Mouse (Mus musculus) layer of hippocampus, postnatal 14 days (tissue): ENCODE measurements around the gene Tlr13. TPM values are rescaled to one million over a fixed set of nuclear protein-coding genes. Genes with fewer than 3 reads are reported as not detected.

ENCODE experiments used
- DNase-seq, 2 experiments: peaks; one replicate each; pipeline ENCODE4 v3.0.0; 2021 to 2022; ENCODE audit warnings: low spot score in 2 of 2, mixed read lengths in 1 of 2
- long read RNA-seq, 2 experiments: library from polyadenylated mRNA; stranded (forward); transcript quantifications; one replicate each; pipeline ENCODE4 v2.0.0; 2021
- total RNA-seq, 2 experiments: library from RNA; stranded (reverse); gene quantifications; 2 replicates each; pipeline ENCODE4 v1.2.3; 2021

The Tlr13 gene
- total RNA-seq: 1 to 10 TPM; 1.2 to 2.0 TPM
- long read RNA-seq, experiment 1, full-length matches to known transcripts: 2 of 2 reads
- long read RNA-seq, experiment 1, partial matches to known transcripts: 0 of 2 reads
- long read RNA-seq, experiment 1, other reads (novel, unspliced or antisense): 0 of 2 reads
- long read RNA-seq, experiment 2: 0 reads

DNA sequence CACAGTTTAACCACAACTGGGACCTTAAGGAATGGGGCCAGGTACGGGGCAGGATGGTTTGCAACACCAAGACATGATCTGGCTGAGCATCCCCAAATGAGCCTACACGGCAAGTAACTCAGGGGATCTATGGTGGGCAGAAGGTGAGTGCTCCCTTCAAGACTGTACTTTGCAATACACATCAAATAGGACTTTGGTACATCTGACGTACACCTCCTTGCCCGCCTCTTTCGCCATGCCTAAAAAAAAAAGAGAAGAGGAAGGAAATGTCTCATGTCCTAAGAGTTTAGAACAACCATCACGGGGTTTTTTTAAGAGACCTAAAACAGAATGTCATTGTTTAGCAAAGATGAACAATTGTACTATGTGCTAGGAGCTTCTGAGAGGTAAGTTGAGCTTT, at the start of gene Tlr13:
Gene Tlr13, plus strand, starts transcription at position 269 of the 400 bp plus-strand sequence.
- DNase-seq: no peak

DNA sequence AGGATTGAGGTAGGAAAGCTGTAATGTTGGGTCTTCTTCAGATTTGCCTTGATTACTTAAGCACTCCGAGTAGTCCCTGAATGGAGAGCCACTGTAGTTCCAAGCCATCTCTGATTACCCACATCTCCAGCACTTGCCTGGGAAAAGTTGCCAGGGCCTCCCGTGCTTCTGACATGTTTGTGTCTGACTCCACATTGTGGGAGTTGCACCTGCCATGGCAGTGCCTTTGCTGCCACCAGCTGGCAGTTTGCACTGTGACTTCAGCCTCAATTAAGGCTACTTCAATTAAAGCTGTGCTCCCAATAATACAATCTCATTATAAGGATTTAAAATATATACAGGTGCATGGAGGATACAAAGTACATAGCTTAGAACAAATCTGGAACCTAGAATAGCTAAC, 37.5 kb upstream of the Tlr13 start:
- DNase-seq: peak; percentile 3 to 10

DNA sequence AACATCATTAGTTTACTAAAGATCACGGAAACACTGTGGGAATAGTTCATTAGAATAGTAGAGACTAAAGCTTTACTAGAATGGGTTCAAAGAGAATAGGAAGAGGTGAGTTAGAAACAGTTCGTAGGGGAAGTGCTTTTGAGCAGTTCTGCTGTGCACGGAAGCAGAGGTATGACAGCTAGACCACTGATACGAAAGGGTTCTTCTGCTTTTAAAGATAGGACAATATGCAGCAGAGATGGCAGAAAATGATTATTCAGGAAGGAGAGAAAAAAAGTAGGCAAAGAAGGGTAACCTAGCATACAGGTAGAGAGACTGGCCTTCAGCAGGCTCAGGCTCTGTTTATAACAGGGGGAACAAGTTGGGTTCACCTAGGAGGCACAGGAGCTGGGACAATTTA, 29.1 kb upstream of the Tlr13 start:
- no peak for DNase-seq

DNA sequence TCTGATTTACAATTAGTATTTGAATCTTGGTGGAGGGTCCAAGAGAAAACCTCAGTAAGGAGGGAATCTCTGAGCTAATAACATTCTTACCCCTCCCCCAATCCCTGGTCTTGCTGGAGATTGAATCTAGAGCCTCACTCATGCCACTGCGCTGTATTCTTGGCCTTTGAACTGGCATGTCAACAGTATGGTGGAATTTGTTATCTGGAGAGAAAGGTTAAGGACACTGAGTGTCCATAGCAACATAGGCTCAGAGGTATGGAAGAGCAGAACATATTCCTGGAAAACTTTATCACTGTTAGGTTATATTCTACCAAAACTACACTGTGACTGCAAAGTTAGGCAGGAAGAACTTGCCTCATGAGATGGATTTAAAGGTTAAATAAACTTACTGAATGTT, 28.3 kb upstream of the Tlr13 start:
- no peak for DNase-seq

GRCm38 (mm10) chrX:106122823-106123222, 20.2 kb upstream of the Tlr13 start:
- DNase-seq: no peak

DNA sequence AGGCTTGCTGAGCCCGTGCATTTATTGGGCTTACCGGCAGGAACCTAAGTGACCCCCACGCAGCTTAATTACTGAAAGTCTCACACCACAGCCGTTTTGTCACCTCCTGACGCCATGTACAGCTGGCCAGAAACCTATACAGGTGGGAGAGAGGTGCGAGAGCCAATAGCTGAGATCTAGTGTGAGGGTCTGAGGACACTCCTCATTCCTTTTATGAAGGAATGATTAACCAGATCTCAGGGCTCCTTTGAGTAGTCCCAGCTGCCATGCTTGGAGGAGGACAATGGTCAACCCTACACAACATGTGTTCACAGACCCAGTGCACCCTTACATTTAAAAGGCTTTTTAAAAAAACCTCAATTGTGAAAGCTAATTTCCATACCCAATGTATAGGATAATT, 14.7 kb upstream of the Tlr13 start:
- no peak for DNase-seq

DNA sequence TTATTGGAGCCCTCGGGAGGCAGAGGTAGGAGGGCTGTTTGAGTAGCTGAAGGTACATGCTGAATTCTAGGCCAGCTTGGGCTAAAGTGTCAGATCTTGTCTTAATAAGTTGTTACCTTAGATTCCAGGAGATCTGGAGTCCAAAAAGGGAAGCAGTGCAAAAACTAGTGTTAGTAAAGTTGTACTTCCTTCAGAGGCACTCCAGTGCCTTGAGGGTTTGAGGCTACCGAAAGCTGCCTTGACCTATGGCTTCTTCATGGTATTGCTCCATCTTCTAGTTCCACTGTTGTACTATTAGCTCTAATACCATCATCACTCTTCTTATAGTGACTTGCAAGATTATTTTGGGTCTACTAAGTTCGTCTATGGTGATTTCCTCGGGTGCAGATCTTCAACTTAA, 13.1 kb upstream of the Tlr13 start:
- DNase-seq: no peak

GRCm38 (mm10) chrX:106134916-106135315, 8.1 kb upstream of the Tlr13 start:
- DNase-seq: no peak

DNA sequence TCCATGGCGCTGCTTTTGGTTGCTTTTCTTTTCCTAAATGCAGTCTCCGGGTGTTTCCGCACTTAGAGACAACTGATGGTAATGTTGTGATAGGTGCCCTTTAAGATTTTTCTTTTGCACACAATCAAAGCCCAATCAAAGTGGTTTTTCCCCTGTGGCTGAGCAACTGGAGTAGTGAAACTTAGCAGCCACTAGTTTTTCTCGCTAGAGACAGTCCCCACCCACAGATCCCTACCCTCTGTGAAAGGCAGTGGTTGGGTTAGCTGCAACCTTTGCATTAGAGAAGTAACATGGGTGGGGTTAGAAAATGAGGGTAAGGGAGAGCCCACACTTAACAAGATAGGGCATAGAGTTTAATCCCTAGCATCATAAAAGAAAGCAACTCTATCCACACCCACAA, 7.5 kb upstream of the Tlr13 start:
- DNase-seq: no peak

DNA sequence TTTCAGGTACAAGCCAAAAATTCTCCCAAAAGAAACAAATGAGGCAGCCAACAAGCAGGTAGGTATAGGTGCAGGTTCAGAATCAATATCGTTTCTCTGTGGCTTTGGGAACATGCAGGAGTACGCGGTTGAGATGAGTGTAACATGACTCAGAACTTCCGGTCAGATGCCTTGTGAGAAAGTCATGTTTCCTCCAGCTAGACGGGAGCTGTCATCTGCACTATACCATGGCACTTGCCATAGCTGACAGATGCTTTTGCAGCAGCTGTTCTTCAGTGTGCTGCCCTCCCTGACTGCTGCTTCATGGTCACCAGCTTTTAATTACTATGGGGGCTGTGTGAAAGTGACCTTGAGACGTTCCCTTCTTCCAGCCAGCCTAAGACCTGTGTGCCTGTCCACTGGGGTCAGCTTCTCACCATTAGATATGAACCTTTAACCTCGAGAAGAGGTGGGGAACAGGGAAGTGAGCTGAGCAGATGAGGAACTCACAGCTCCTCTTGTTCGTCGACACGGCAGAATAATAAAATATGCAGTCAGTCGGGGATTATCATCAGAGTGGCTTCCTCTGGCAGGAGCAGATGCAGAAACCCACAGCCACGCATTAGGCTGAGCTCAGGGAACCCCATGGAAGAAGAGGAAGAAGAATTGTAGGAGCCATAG, 7.0 kb upstream of the Tlr13 start:
- no peak for DNase-seq

- peak in 1 of 2 experiments; percentile 6 for DNase-seq
These were observed 3.5 kb upstream of the Tlr13 start for GRCm38 (mm10) chrX:106139309-106140070.

GRCm38 (mm10) chrX:106148185-106148584, 5.2 kb downstream of the Tlr13 start:
- DNase-seq: no peak

- no peak for DNase-seq
These were observed 6.5 kb downstream of the Tlr13 start for GRCm38 (mm10) chrX:106149460-106149859.

DNA sequence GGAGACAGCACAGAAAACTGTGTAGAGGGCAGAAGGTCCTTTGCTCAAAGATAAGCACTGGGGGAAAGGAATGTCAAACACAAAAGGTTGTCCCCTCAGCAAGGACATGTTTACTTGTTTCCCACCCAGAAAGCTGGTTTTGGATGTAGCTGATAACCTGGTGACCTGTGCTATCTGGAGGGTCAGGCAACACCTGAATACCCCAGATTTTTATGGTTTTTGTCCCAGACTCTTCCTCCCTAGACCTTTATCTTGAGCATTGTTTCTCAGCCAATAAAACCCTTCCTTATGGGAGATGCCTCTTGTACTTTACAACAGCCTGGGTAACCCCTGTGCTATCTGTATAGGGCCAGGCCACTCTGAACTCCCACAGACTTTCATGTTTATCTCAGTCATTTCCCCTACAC, 11.2 kb downstream of the Tlr13 start:
- DNase-seq: no peak

GRCm38 (mm10) chrX:106155892-106156291, 12.9 kb downstream of the Tlr13 start:
- no peak for DNase-seq

GRCm38 (mm10) chrX:106163995-106164394, 21.0 kb downstream of the Tlr13 start:
- DNase-seq: no peak

GRCm38 (mm10) chrX:106164555-106164954, 21.6 kb downstream of the Tlr13 start:
- no peak for DNase-seq

- no peak for DNase-seq
These were observed 22.1 kb downstream of the Tlr13 start for GRCm38 (mm10) chrX:106165089-106165488.

- DNase-seq: peak; percentile 68 to 78
These were observed 28.3 kb downstream of the Tlr13 start for GRCm38 (mm10) chrX:106171106-106171852.

- no peak for DNase-seq
These were observed 28.8 kb downstream of the Tlr13 start for GRCm38 (mm10) chrX:106171853-106172154.

GRCm38 (mm10) chrX:106176331-106176730, 33.3 kb downstream of the Tlr13 start:
- DNase-seq: no peak

DNA sequence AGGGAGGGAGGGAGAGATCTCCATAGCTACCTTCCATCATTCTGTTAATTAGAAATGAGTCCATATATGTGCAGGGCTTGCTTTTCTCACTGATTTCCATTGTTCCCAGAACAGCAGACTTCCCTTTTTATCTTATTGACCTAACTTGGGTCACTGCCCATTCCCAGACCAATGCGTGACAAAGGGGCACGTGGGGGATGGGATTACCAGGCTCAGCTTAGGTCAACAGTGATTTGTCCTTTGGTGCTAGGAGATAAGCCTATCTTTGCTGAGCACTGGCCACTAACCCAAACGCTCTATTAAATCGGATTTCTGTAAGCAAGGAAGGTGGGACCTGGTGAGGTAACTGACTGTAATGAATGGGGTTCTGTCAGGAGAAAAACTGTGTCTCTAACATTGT, 41.3 kb downstream of the Tlr13 start:
- DNase-seq: no peak
